Mouse (Mus musculus) B cell, adult 2 months (primary cell): ENCODE data around the gene Ankrd27.

Experiments
- DNase-seq, 2 experiments: peaks; one replicate each; pipeline ENCODE4 v3.0.0; 2022

The Ankrd27 gene

DNA sequence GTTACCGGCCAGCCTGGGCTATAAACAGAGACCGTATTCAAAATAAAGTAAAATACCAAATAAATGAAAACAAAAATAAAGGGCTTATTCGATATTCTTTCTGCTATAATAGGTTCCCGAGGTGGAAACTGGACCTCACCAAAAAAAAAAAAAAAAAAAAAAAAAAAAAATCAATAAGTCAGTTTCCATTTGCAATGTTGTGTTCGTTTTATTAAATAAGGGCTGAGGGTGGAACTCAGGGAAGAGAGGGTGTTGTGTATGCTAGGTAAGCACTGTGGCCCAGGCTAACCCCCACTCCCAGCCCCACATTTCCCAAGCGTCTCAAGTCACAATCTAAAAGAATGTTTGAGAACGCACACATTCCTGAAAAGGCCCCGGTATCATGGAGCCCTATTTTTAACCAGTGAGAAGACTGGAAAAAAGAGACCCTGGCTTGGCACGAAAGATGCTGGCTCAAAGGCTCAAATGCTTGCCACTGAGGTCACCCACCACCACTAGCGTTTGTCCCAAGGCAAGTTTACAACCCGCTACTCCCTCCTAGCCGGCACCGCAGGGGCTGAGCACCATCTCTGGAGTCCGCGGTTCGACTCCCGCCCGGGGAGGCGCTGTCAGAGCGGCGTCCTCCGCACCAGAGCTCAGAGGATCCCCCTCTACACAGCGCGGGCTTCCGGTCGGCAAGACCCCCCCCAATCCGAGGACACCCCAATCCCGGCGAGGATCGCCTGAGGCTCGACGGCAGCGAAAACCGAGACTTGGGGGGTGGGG lies 60.5 kb downstream of the Ankrd27 start:
- peak; percentile 53 for DNase-seq

DNA sequence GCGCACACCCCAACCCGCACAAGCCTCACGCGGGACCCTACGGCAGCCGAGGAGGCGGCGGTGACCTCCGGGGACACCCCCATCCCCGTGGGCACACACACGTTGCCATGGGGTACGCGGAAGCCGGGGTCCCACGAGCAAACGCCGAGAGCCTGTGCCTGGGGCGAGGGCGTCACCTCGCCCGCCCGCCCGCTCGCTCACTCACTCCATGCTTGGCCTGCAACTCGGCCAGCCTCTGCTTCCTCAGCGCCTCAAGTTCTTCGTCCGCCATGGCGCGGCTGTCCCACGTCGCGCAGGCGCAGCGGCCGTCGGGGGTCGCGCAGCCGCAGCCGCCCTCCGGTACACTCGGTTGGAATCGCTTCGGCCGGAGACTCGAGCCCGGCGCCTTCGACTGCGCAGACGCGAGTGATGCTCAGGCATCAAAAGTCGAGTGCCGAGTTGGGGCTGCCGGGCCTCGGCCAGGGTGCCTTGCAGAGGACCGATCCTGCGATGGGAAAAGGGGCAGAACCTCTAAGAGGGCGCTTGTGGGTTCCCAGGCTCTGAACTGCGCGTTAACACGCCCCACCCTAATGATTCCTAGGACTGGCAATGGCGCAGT lies 61.2 kb downstream of the Ankrd27 start, which contains the start of gene Pdcd5:
Gene Pdcd5 (minus strand): TSS at position 421 of the 598 bp plus-strand sequence.
- DNase-seq: peak; percentile 96 to 97

DNA sequence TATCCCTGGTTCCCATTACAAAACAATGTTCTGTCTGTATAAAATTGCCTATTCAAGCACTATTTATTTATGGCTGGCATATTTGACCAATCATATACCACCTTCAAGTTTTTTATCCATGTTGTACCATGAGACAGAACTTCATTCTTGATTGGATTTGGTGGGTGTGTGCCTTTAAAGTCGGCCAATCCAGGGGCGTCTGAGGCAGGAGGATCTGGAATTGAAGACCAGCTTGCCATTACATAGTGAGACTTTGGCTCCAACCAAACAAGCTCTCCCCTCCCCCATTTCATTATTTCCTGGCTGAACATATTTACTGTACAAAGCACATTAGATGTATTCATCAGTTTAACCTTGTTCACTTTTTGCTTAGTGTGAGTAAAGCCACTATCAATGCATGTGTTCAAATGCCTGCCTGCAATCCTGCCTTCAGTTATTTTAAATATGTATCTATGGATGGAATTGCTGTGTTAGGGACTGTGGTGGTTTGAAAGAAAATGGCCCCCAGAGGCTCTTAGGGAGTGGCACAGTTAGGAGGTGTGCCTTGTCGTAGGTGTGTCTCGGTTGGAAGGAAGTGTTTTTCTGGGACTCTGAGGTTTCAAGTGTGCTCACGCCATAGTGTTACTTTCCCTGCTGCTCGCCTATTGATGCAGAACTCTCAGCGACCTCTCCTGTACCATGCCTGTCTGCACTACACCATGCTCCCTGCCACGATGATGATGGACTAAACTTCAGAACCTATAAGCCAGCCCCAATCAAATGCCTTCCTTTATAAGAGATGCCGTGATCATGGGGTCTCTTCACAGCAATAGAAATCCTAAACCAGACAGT lies 62.4 kb downstream of the Ankrd27 start:
- no peak for DNase-seq

DNA sequence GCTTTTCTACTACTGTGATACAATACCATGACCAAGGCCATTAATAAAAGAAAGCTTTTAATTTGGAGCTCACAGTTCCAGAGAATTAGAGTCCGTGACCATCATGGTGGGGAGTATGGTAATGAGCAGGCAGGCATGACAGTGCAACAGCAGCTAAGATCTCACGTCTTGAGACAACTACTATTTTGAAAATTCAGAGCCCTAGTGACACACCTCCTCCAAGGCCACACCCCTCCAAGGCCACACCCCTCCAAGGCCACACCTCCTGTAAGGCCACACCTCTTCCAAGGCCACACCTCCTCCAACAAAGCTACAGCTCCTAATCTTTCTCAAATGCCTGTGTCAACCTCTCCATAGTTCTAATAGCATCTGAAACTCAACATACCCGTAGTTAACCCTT lies 63.0 kb downstream of the Ankrd27 start:
- DNase-seq: peak; percentile 85 to 88

DNA sequence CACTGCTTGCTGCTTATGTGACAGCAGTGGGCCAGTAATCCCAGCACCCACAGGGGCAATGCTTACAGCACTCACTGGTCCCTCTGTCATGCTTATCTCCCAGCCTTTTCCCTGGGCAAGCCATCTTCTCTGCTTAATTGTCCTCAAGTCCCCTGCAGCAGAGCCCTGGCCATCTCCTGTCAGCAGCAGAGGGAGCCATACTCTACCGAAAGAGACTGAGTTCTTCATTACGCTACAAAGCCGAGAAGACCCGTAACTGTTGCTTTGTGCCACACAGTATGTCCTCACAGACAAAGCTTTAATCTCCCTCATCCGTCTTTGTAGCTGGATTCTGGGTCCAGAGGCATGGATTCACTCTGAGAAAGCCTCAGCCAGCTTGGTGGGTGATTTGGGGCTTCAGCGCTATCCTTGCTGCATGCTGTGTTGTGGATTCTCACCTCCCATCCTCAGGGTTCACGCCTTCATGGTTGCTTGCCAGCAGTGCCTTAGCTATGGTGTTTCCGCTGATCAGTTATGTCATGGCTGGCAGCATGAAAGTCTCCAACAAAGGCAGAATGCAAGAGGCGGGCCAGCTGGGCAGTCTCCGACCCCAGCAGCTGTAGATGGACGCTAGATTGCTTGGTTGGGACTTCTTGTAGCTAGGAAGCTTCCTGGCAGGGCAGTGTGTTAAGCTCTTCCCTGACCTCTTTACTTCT lies 64.8 kb downstream of the Ankrd27 start:
- DNase-seq: no peak

DNA sequence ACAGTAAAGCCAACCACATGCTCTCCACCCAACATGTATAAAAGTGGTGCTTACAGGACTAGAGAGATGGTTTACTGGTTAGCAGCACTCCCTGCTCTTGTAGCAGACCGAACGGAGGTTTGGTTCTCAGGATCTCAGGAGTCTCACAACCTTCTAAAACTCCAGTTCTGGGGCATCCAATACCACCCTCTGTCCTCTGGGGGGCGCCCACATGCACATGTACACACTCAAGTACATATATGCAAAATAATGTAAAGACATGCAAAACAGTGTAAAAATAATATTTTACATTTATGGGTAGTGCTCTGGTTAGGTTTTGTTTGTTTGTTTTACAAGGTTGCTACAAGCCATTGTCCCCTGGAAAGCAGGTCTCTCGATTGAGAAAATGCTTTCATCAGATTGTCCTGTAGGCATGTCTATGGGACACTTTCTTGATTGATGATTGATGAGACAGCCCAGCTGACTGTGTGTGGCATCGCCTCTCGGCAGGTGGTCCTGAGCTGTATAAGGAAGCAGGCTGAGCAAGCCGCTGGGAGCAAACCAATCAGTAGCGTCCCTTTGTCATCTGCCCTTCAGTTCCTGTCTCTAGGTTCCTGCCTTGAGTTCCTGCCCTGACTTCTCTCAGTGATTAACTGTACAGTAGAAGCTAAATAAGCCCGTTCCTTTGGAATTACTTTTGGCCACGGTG lies 65.7 kb downstream of the Ankrd27 start:
- DNase-seq: peak; percentile 17 to 43

DNA sequence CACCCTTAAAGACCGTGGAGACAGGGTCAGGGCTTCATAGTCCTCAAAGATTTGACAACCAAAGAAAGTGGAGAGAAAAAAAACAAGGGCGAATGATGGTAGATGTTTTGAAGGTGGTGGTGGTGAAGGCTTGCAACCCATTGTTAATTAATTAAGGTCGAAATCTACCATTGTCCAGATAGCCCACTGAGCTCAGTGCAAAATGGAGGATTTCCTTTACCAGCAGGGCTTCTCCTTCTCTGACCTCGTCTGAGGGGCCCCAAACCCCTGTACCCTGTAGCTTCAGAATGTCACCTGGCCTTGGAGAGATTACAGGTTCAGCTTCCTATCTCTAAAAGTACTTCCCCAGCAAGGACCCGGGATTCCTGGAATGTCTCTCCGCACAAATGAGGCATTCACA lies 71.8 kb downstream of the Ankrd27 start:
- no peak for DNase-seq

DNA sequence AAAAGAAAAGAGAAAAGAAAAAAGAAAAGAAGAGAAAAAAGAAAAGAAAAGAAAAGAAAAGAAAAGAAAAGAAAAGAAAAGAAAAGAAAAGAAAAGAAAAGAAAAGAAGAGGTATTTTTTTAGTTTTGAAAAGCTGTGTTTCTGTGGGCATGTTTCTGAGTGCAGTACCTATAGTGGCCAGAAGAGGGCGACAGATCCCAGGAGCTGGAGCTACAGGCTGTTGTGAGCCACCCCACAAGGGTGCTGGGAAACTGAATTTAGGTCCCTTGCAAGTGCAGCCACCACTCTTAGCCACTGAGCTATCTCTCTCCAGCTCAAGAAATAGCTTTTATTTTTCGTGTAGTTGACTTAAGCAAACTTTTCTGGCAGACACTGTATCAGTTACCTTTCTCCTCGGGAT lies 73.1 kb downstream of the Ankrd27 start:
- DNase-seq: peak; percentile 74 to 75

DNA sequence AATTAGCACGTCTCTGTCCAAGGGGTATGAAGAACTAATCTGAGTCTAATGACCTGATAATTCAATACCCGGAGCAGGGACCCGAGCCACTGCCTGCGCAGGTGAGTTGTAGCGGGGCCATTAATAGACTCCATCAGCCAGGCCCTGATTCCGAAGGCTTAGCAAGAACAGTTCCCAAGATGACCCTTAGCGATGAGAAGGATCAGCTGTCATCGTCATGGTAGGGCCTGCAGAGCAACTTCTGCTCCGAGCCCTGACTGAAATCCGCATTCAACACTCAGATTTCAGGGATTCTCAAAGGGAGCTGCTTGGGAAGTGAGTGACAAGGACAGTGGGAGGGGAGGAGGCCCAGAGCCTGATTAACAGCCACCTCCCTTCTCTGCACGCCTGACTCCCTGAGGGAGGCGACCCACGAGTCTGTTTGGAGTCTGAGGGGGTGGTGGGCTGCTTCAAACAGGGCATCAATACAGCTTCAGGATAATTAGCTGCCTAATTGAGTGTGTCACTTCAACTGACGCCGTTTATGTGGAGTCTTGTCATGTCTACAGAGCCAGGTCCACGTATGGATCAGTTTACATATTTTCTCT lies 77.8 kb downstream of the Ankrd27 start:
- DNase-seq: no peak

DNA sequence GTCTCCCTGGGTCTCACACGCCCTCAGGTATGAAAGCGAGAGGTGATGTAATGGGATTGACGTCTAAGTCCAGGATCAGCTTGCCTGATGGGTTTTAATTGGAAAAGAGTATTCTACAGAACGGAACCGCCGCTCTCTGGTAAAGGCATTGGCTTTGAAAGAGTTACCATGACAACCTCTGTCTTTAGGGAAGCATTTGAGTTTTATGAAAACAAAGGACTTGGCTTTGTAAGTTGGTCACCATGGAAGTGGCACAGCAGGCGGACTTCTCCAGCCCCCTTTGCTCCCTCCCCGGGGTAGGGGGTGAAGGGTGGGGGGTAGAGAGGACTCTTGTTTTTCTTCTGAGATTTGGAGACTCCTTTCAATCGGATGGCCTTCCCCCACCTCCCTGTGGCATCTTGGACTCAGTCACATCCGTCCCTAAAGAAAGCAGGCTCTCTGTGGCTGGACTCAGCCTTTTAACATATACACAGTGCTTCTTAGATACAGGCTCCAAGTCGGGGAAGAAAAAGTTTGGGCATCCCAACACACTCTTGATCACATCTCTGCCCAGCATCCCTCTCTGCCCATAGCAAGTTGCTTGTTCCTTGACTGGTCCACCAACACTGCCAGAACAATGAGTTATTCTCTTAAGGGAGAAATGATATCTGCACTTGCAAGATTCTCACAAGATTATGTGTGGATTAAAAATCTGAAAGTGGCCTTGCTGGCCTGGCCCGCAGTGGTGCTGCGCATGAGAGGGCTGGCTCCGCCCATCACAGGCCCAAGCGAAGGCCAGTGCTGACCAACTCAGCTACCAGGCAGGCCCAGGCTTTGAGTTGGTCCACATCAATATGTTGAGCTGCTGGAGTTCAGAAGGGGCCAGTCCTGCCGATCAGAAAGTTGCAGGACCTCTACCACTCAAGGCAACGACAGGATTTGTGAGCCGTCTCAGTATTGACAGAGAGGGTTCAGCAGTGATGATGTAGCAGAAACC lies 82.3 kb downstream of the Ankrd27 start:
- no peak for DNase-seq

DNA sequence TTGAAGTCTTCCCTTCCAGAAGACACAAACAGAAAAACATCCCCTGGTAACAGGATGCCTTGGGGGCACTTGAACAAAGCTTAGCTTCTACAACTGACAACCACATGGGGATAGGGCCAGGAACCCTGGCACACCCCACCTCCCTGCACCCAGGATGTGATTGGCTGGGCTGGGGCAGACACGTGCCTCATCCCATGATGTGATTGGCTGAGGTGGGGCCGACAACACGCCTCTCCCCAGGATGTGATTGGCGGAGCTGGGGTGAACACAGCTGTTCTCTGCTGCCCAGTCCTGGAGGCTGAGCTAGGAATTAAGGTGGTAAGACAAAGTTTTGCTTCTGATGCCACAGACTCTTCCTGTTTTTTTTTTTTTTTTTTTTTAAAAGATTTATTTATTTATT lies 92.9 kb downstream of the Ankrd27 start:
- no peak for DNase-seq

DNA sequence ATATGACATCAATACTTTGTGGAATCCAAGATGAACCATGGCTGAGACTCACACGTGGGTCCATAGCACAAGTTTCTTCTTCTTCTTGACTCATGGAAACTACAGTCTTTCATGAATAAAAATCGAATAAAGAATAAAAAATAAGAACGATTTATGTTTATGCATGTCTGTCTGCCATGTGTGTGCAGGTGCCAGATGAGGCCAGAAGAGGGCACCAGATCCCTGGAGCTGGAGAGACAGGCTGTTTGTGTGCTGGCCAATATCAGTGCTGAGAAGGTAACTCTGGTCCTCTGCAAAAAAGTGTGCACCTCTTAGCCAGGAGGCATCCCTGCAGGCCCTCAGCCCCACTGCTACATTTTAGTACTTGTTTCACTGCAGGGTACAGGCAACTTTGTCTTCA lies 95.5 kb downstream of the Ankrd27 start:
- peak in 1 of 2 experiments; percentile 4 for DNase-seq

DNA sequence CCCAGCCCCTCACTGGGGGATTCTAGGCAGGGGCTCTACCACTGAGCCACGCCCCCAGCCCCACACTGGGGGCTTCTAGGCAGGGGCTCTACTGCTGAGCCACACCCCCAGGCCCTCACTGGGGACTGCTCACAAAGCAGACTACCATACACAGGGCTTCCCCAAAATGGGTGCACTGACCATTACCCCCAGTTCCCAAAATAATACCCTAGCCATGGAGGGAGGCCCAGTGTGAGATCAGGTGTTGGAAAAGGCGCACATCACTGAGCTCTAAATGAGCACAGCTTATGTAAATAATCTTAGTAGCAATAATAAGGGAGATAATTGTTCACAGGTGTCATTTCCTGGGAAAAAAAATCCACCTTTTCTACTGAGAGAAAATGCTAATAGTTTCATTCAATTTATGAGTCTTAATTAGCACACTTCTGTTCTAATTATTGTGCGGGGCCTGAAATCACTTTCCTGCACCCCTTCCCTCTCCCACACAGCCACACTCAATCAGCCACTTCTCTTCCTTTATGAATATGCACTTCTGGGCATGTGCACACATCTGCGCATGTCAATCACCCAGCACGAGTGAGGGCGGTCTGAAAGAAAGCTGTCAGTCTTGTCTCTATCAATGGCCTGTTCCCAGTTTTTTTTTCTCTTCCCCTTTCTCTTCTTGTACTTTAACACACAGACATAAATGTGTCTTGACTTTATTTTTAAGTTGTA lies 97.5 kb downstream of the Ankrd27 start:
- DNase-seq: no peak

DNA sequence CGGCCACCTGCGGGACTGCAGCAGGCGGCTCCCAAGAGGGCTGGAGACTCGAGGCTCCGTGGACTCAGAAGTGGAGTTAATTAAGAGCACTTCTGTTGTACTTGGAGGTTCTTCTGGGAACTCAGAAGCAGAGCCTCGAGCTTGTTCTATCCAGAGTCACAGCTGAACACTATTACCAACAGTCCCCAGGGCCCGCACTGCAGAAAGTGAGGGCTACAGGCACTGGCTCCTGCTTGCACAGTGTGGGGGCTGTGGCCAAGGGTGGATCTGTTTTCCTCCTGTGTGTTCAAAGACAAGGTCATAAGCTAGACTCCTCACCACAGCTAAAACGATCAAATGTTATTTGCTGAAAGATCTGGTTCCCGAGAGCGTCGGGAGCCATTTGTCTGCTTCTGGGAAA lies 100.2 kb downstream of the Ankrd27 start:
- no peak for DNase-seq

DNA sequence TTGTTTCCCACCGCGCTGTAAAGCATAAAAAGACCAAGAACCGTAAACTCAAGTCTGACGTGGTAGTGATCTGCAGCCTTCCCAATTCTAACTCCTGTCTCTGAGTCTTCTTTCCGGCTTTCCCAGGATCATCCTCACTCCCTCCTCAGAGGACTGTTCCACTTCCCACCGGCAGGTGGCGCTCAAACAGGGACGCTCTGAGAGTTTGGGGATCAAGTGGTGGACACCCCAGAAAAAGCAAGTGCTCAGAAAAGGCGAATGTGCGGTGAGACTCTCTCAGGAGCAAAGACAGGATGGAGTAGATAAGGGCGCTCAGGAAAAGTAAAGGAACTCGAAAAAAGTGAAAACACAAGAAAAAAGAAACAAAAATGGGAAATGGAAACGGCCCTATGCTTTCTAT lies 100.7 kb downstream of the Ankrd27 start:
- peak; percentile 51 to 61 for DNase-seq

DNA sequence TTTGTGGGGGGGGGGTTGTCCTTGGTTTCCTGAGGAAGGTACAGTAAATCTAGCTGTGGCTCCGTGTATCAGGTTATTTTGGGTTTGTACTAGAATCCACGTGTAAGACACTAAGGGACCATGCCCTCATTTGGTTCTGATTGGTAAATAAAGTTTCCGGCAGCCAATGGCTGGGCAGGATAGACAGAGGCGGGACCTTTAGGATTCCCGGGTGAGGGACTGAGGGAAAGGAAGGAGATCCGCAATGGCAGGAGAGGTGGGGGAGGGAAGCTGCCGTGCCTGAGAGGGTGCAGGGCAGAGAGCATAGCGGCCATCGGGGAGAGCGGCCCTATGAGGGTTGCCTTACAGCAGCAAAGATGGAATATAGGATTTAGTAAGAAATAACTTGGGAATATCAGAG lies 101.2 kb downstream of the Ankrd27 start:
- DNase-seq: no peak

DNA sequence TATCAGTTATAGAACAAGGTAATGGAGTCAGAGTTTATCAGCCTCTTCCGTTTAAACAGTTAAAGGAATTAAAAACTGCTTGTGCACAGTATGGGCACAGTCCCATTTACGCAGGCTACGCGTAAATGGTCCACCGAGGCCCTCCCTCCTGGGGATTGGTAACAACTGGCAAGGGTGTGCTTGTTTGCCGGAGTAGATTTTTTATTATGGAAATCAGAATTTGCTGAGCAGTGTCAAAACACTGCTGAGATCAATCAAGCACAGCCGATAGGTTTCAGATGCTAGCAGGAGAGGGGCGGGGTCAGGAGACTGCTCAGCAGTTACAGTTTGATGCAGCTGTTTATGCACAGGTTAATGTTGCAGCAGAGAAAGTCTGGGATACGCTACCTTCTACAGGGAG lies 102.2 kb downstream of the Ankrd27 start:
- DNase-seq: no peak
